Mouse (Mus musculus) heart, embryonic 12.5 days (tissue): ENCODE data around the gene Mak. TPM values are rescaled to one million over a fixed set of nuclear protein-coding genes. Genes with fewer than 3 reads are reported as not detected.

Experiments used
- ATAC-seq: fragments of 200-750 bp; cut with Nextera tagmentation; 2 replicates; pipeline ENCODE4 v1.8.0; 2017; ENCODE audit warnings: moderate TSS enrichment, moderate library complexity; ENCODE audit not compliant: insufficient number of reproducible peaks, low FRiP score
- H3K27ac ChIP-seq: fragments of 300-500 bp; sonication (generic); 2 replicates; pipeline ENCODE4 v1.5.1; 2016; ENCODE audit warnings: mild to moderate bottlenecking, moderate library complexity; ENCODE audit not compliant: poor library complexity, severe bottlenecking
- H3K27me3 ChIP-seq: fragments of 300-500 bp; sonication (generic); replicated peaks from 2 replicates; pipeline ENCODE4 v1.6.1; 2016; ENCODE audit warnings: mild to moderate bottlenecking, moderate library complexity
- H3K36me3 ChIP-seq: fragments of 300-500 bp; sonication (generic); 2 replicates; pipeline ENCODE4 v1.6.1; 2016; ENCODE audit warnings: mild to moderate bottlenecking, moderate library complexity
- H3K4me1 ChIP-seq: fragments of 300-500 bp; sonication (generic); replicated peaks from 2 replicates; pipeline ENCODE4 v1.6.1; 2016; ENCODE audit warnings: mild to moderate bottlenecking
- H3K4me2 ChIP-seq: fragments of 300-500 bp; sonication (generic); 2 replicates; pipeline ENCODE4 v1.6.1; 2016; ENCODE audit warnings: mild to moderate bottlenecking, moderate library complexity
- H3K4me3 ChIP-seq: fragments of 300-500 bp; sonication (generic); 2 replicates; pipeline ENCODE4 v1.5.1; 2016; ENCODE audit warnings: mild to moderate bottlenecking
- H3K9ac ChIP-seq: fragments of 300-500 bp; sonication (generic); 2 replicates; pipeline ENCODE4 v1.6.1; 2016; ENCODE audit warnings: mild to moderate bottlenecking, moderate library complexity
- H3K9me3 ChIP-seq: fragments of 300-500 bp; sonication (generic); replicated peaks from 2 replicates; pipeline ENCODE4 v1.6.1; 2016; ENCODE audit warnings: mild to moderate bottlenecking, moderate library complexity
- WGBS: fragments of 180-500 bp; shearing (Covaris S2); methylation state at CpG from one replicate; pipeline ENCODE4 v1.1.7; 2016; 5-methylcytosine and 5-hydroxymethylcytosine counted together
- polyA plus RNA-seq: library from polyadenylated mRNA; unstranded; fragments of >200 nt; fragmentation: Nextera tagmentation; extraction: Ambion mirVana; gene quantifications from 2 replicates; pipeline ENCODE4 v1.2.1, GENCODE M21; 2016

The Mak gene
- polyA plus RNA-seq, 1 experiment from 2014 or later, result 0.38 TPM

DNA sequence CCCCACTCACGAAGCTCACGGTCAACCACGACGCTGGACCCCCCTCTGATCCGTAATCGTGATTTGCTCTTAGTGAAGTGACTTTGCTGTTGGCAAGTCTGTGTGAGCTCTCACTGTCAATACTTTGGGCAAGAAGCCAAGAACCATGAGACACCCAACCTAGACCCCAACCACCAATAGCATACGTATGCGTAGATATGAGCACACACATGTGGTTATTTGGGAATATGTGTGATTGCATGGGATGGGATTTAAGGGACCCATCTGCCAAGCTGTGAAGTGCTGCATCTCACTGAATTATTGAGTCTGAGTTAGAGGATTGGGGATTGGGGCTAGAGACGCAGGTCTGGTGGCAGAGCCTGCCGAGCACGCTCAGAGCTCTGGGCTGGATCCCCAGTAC, 7.9 kb downstream of the Mak start:
- WGBS, result 91% methylated on average over 11 of the region's 11 CpGs
- no peaks in the 10 kb centered on the region for H3K27me3 ChIP-seq
- ATAC-seq, result no peak

DNA sequence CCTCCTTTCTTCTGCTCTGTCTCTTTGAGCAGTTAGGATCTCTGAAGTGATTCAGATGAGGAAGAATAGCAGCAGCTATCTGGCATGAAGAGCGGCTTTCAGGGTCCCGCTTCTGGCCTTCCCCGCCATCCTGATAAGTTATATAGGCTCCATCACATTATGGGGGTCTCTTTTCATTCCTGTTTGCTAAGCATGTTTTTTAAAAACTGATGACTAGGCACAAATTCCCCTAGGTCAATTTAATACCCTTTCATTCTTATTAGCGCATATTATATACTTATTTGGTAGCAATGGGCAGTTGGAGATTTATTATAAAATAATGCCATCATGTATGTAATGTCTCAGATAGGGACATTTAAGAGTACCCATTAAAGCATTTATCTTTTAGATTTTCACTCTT, 11.9 kb downstream of the Mak start:
- Histone ChIP-seq H3K4me2 (no peak overlapping the region), H3K27me3 (no peaks in the 10 kb centered on the region), H3K27ac (no peak overlapping the region), H3K4me1 (no peaks in the 10 kb centered on the region), H3K9me3 (no peaks in the 10 kb centered on the region), H3K4me3 (no peak overlapping the region), H3K36me3 (no peaks in the 10 kb centered on the region), H3K9ac (no peak overlapping the region)
- 85% methylated on average over 4 of the region's 4 CpGs for WGBS
- no peak for ATAC-seq

More for the DNA sequence above, 7.9 kb downstream of the Mak start:
- Histone ChIP-seq H3K9ac (no peak overlapping the region), H3K4me1 (no peaks in the 10 kb centered on the region), H3K4me3 (no peak overlapping the region), H3K4me2 (no peak overlapping the region), H3K27ac (no peak overlapping the region), H3K36me3 (no peaks in the 10 kb centered on the region), H3K9me3 (no peaks in the 10 kb centered on the region)

GRCm38 (mm10) chr13:41051965-41052364, 27.5 kb downstream of the Mak start:
- no peak overlapping the region for H3K4me2 ChIP-seq
- no peaks in the 10 kb centered on the region for H3K36me3 ChIP-seq
- H3K9ac ChIP-seq, result no peak overlapping the region
- no peaks in the 10 kb centered on the region for H3K9me3 ChIP-seq
- no peaks in the 10 kb centered on the region for H3K4me1 ChIP-seq
- no peak for ATAC-seq
- 75% methylated on average over 5 of the region's 5 CpGs for WGBS
- H3K4me3 ChIP-seq, result no peak overlapping the region
- H3K27ac ChIP-seq, result no peak overlapping the region
- H3K27me3 ChIP-seq, result no peaks in the 10 kb centered on the region

- H3K27me3 ChIP-seq, result no peaks in the 10 kb centered on the region
- ATAC-seq, result no peak
- no peaks in the 10 kb centered on the region for H3K9me3 ChIP-seq
- no peak overlapping the region for H3K9ac ChIP-seq
- H3K4me1 ChIP-seq, result no peaks in the 10 kb centered on the region
- H3K27ac ChIP-seq, result no peak overlapping the region
- 77% methylated on average over 6 of the region's 6 CpGs for WGBS
- no peaks in the 10 kb centered on the region for H3K36me3 ChIP-seq
- H3K4me2 ChIP-seq, result no peak overlapping the region
- no peak overlapping the region for H3K4me3 ChIP-seq
Observed at GRCm38 (mm10) chr13:41047280-41047679, 32.2 kb downstream of the Mak start.

DNA sequence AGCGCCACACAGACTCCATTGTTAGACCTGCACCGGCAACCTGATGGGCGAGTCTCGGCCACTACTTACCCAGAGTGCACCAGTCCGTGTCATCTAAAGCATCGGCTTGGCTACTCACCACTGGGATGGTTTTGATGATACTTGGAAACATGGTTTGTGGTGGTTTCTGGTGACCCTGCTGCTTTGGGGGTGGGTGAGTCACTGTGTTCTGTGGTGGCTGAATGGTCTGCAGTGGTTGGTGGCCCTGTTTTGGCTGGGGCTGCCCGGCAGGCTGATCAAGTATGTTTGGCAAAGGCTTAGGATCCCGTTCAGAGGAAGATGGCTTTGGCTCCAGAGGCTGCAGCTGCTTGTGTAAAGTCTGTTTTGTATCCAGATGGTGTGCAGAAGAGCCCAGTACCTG, 33.6 kb downstream of the Mak start:
- Histone ChIP-seq H3K27me3 (no peaks in the 10 kb centered on the region), H3K27ac (no peak overlapping the region), H3K36me3 (no peaks in the 10 kb centered on the region), H3K4me2 (no peak overlapping the region), H3K9ac (no peak overlapping the region), H3K9me3 (no peaks in the 10 kb centered on the region), H3K4me3 (no peak overlapping the region), H3K4me1 (no peaks in the 10 kb centered on the region)
- WGBS, result 88% methylated on average over 8 of the region's 8 CpGs
- no peak for ATAC-seq

GRCm38 (mm10) chr13:41042511-41042910, 37.0 kb downstream of the Mak start:
- Histone ChIP-seq H3K27ac (no peak overlapping the region), H3K9me3 (no peaks in the 10 kb centered on the region), H3K4me1 (no peaks in the 10 kb centered on the region), H3K4me3 (no peak overlapping the region), H3K4me2 (no peak overlapping the region), H3K9ac (no peak overlapping the region), H3K36me3 (no peaks in the 10 kb centered on the region), H3K27me3 (no peaks in the 10 kb centered on the region)
- ATAC-seq, result no peak
- 81% methylated on average over 4 of the region's 4 CpGs for WGBS

DNA sequence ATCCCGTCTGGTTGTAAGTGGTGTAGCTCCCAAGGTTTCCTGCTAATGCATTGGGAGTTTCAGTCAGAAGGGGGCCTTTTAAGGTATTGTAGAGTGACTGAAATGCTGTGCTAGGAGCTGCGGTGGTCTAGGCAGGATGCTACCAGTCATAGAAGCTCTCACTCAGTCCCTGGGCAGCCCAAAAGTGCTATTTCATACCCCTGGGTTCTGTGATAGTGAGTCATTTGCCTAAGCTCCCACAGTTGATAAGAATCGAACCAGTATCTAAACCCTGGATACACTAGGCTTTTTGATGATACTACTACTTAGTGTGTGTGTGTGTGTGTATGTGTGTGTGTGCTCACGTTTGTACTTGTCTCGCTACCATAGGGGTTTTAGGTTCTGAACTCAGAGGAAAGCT, 49.4 kb downstream of the Mak start:
- Histone ChIP-seq H3K36me3 (no peaks in the 10 kb centered on the region), H3K27ac (no peak overlapping the region), H3K9me3 (no peaks in the 10 kb centered on the region), H3K27me3 (no peaks in the 10 kb centered on the region), H3K4me3 (no peak overlapping the region), H3K4me2 (no peak overlapping the region), H3K9ac (no peak overlapping the region), H3K4me1 (no peaks in the 10 kb centered on the region)
- 59% methylated on average over 5 of the region's 5 CpGs for WGBS
- ATAC-seq, result no peak

DNA sequence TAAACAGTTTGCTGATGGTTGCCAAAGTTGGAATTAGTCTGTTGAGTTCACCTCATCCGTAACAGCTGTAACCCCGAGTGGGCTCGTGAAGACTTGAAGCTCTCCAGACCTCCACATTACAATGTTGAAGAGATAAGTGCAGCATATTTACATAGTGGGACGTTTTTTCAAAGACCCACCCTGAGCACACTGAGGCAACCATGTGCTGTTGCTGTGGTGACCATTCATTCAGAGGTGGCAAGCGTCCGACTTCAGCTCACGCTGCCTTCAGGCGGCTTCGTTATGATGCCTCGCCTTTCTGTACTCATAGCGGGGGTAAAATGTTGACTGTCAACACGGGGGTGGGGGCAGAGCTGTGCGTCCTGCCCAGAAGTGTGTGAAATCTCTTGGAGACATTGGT, 57.4 kb downstream of the Mak start:
- no peak overlapping the region for H3K27ac ChIP-seq
- H3K4me1 ChIP-seq, result peaks cover 32% of the 10 kb centered on the region
- 71% methylated on average over 13 of the region's 13 CpGs for WGBS
- H3K27me3 ChIP-seq, result no peaks in the 10 kb centered on the region
- no peak overlapping the region for H3K4me3 ChIP-seq
- no peak for ATAC-seq
- H3K4me2 ChIP-seq, result no peak overlapping the region
- peaks cover 64% of the 10 kb centered on the region for H3K36me3 ChIP-seq
- no peak overlapping the region for H3K9ac ChIP-seq
- H3K9me3 ChIP-seq, result no peaks in the 10 kb centered on the region

DNA sequence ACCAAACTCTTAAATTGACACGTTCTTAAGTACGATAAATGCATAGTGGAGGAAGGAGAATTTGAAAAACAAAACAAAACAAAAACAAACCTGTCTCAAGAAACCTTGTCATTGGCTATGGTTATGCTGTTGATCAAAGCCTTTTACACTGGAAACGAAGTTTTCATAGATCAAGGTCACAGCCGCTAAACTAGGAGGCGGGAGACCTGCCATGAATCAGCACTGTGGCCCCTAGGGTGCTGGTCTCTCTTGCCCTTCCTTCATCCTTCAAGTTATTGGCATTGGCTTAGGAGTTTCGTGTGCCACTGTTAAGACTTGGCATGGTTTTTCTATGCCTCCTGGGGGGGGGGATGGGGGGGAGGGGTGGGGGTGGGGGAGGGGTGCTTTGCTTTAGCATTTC, 57.9 kb downstream of the Mak start:
- Histone ChIP-seq H3K4me2 (no peak overlapping the region), H3K36me3 (peaks cover 64% of the 10 kb centered on the region), H3K4me1 (peaks cover 37% of the 10 kb centered on the region), H3K4me3 (no peak overlapping the region), H3K9me3 (no peaks in the 10 kb centered on the region), H3K9ac (no peak overlapping the region), H3K27ac (no peak overlapping the region), H3K27me3 (no peaks in the 10 kb centered on the region)
- WGBS, result 84% methylated on average over 6 of the region's 6 CpGs
- no peak for ATAC-seq

DNA sequence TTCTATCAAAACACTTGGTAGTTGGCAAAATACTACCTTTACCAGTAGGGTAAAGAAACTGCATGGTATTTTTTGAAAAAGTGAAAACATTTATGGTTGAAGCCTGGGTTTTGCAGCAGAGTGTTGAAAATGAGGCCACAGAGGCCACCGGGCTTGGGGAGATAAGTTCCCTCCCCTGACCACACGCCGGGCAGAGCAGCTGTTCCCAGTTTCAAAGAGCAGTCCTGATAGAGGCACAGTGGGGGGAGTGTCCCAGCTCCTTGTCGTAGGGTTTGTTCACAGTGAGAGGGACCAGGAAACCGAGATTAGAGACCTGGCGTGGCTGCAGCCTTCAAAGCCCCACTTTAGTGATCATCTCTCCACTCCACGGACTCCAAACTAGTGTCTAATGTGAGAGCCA, 59.0 kb downstream of the Mak start:
- Histone ChIP-seq H3K4me3 (no peak overlapping the region), H3K9ac (no peak overlapping the region), H3K9me3 (no peaks in the 10 kb centered on the region), H3K27ac (no peak overlapping the region), H3K4me1 (peaks cover 38% of the 10 kb centered on the region), H3K4me2 (peak overlapping the region; percentile 18), H3K36me3 (peaks cover 64% of the 10 kb centered on the region), H3K27me3 (no peaks in the 10 kb centered on the region)
- peak; percentile 53; the same call in 1 of the 2 replicates for ATAC-seq
- 17% methylated on average over 7 of the region's 7 CpGs for WGBS

DNA sequence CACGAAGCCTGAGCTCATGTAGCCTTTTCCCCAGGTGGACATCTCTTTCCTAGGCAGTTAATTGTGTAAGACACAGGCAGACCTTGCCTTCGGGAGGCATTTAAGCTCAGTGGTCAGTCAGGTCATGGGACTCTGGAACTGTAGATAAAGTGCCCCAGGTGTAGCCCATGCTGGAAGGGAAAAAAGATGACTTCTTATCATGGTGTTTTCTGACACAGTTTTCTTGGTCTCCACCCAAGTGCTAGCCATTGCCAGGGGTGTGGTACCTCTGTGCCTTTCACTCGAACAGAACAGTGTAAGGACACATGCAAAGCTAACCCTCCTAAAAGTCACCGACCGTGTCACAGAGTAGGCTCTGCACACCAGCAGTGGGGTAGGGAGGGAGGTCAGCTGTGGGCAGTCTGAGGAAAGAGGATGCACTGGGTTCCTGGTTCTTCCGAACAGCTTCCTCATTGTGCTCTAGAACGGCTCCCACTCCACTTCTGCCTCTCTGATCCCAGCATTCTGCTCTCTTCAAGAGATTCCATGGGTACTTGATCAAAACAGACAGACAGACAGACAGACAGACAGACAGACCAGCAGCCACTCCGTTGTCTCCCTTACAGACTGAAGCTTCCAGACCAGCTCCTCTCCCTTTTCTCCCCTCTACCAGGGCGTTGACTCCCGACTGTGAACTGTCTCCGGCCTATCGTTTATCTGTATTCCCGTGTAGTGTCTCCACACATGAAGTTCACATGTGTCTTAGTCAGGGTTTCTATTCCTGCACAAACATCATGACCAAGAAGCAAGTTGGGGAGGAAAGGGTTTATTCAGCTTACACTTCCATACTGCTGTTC, 60.5 kb downstream of the Mak start:
- ATAC-seq, result peak; percentile 7; the same call in 1 of the 2 replicates
- Histone ChIP-seq H3K4me3 (peak overlapping the region; percentile 8; the same call in 1 of the 2 replicates), H3K36me3 (peaks cover 64% of the 10 kb centered on the region), H3K27ac (peak overlapping the region; percentile 51), H3K27me3 (no peaks in the 10 kb centered on the region), H3K9me3 (no peaks in the 10 kb centered on the region), H3K4me1 (peaks cover 41% of the 10 kb centered on the region), H3K9ac (no peak overlapping the region), H3K4me2 (peak overlapping the region; percentile 43)
- 87% methylated on average over 13 of the region's 13 CpGs for WGBS

- peak overlapping the region; percentile 43 for H3K4me2 ChIP-seq
- H3K4me3 ChIP-seq, result no peak overlapping the region
- 81% methylated on average over 9 of the region's 9 CpGs for WGBS
- peaks cover 64% of the 10 kb centered on the region for H3K36me3 ChIP-seq
- ATAC-seq, result no peak
- H3K27me3 ChIP-seq, result no peaks in the 10 kb centered on the region
- no peak overlapping the region; the same call in 1 of the 2 replicates for H3K27ac ChIP-seq
- peaks cover 41% of the 10 kb centered on the region for H3K4me1 ChIP-seq
- H3K9ac ChIP-seq, result no peak overlapping the region; the same call in 1 of the 2 replicates
- H3K9me3 ChIP-seq, result no peaks in the 10 kb centered on the region
Observed at GRCm38 (mm10) chr13:41018236-41018635, 61.3 kb downstream of the Mak start.
